Mouse (Mus musculus): Measurements from ENCODE around the gene Phc3.

- no peak for TF ChIP-seq POLR2A (IDR thresholded peaks at IDR 0.05; ENCODE audit: low read depth, low read length)
- no peak for TF ChIP-seq CTCF (conservative IDR thresholded peaks at IDR 0.05; ENCODE audit: insufficient read depth, insufficient read length, low read depth, low read length)
These were observed 7.9 kb upstream of the Phc3 start for GRCm38 (mm10) chr3:30976991-30977603.

Measured in kidney, adult 2 months (tissue).